Mouse (Mus musculus) liver, embryonic 11.5 days (tissue): ENCODE results near the gene Slc36a3. TPM values are rescaled to one million over a fixed set of nuclear protein-coding genes. Genes with fewer than 3 reads are reported as not detected.
A peak's percentile ranks its signal among the peaks of the same experiment; 100 is the strongest.
"Not testable (repeated sequence)": the region's sequence is repeated elsewhere in the genome, so short reads cannot be mapped to it uniquely, and the experiment has no call there.

Source experiments
- ATAC-seq: fragments of 200-750 bp; cut with Nextera tagmentation; replicated peaks from 2 replicates; pipeline ENCODE4 v1.8.0; 2017; ENCODE audit warnings: moderate number of reproducible peaks, mild to moderate bottlenecking, moderate TSS enrichment, moderate library complexity; ENCODE audit not compliant: low FRiP score
- DNase-seq: peaks from one replicate; pipeline ENCODE4 v3.0.0-alpha.2; 2017; ENCODE audit warnings: low spot score
- H3K27ac ChIP-seq: fragments of 300-500 bp; sonication (generic); 2 replicates; pipeline ENCODE4 v1.5.1; 2014; ENCODE audit warnings: mild to moderate bottlenecking, low read depth, low read length, control low read depth
- H3K27me3 ChIP-seq: fragments of 300-500 bp; sonication (generic); replicated peaks from 2 replicates; pipeline ENCODE4 v1.6.1; 2014; ENCODE audit warnings: low read length, mixed read lengths; ENCODE audit not compliant: control insufficient read depth, insufficient read depth
- H3K36me3 ChIP-seq: fragments of 300-500 bp; sonication (generic); 2 replicates; pipeline ENCODE4 v1.6.1; 2014; ENCODE audit warnings: mild to moderate bottlenecking, low read length, moderate library complexity, mixed read lengths; ENCODE audit not compliant: control insufficient read depth, insufficient read depth
- H3K4me1 ChIP-seq: fragments of 300-500 bp; sonication (generic); replicated peaks from 2 replicates; pipeline ENCODE4 v1.6.1; 2014; ENCODE audit warnings: low read length, mixed read lengths; ENCODE audit not compliant: control insufficient read depth, insufficient read depth
- H3K4me2 ChIP-seq: fragments of 300-500 bp; sonication (generic); 2 replicates; pipeline ENCODE4 v1.6.1; 2014; ENCODE audit warnings: mild to moderate bottlenecking, control low read depth, moderate library complexity
- H3K4me3 ChIP-seq: fragments of 300-500 bp; sonication (generic); 2 replicates; pipeline ENCODE4 v1.5.1; 2014; ENCODE audit warnings: low read depth, low read length, control low read depth
- H3K9ac ChIP-seq: fragments of 300-500 bp; sonication (generic); 2 replicates; pipeline ENCODE4 v1.6.1; 2014; ENCODE audit warnings: low read depth, low read length, control low read depth
- H3K9me3 ChIP-seq: fragments of 300-500 bp; sonication (generic); 2 replicates; pipeline ENCODE4 v1.6.1; 2016; ENCODE audit warnings: low read length, inconsistent platforms, mixed read lengths; ENCODE audit not compliant: control insufficient read depth
- WGBS: fragments of 180-500 bp; shearing (Covaris S2); extraction: QIAGEN DNeasy Blood & Tissue Kit; methylation state at CpG from one replicate; pipeline ENCODE4 v1.1.7; 2014; 5-methylcytosine and 5-hydroxymethylcytosine counted together
- polyA plus RNA-seq: library from polyadenylated mRNA; unstranded; fragments of >200 nt; fragmentation: Nextera tagmentation; extraction: Ambion mirVana; gene quantifications from 2 replicates; pipeline ENCODE4 v1.2.1, GENCODE M21; 2014

The Slc36a3 gene
- polyA plus RNA-seq, 1 experiment from 2014 or later = not detected

GRCm38 (mm10) chr11:55097463-55098188, 53.9 kb downstream of the Slc36a3 start, which contains the start of gene Gm2a:
Gene Gm2a, plus strand, starts transcription at chr11:55098115.
- Histone ChIP-seq H3K9ac (peak within 1 kb of the TSS; percentile 47), H3K36me3 (no peaks in the 10 kb centered on the region), H3K27ac (peak within 1 kb of the TSS; percentile 28; the same call in 1 of the 2 replicates), H3K4me1 (peaks cover 12% of the 10 kb centered on the region), H3K27me3 (no peaks in the 10 kb centered on the region), H3K4me2 (peak within 1 kb of the TSS; percentile 84), H3K9me3 (no peaks in the 10 kb centered on the region), H3K4me3 (peak within 1 kb of the TSS; percentile 55)
- ATAC-seq (peak; percentile 98), DNase-seq (peak; percentile 98)
- WGBS = 2% methylated on average over 45 of the region's 45 CpGs

DNA sequence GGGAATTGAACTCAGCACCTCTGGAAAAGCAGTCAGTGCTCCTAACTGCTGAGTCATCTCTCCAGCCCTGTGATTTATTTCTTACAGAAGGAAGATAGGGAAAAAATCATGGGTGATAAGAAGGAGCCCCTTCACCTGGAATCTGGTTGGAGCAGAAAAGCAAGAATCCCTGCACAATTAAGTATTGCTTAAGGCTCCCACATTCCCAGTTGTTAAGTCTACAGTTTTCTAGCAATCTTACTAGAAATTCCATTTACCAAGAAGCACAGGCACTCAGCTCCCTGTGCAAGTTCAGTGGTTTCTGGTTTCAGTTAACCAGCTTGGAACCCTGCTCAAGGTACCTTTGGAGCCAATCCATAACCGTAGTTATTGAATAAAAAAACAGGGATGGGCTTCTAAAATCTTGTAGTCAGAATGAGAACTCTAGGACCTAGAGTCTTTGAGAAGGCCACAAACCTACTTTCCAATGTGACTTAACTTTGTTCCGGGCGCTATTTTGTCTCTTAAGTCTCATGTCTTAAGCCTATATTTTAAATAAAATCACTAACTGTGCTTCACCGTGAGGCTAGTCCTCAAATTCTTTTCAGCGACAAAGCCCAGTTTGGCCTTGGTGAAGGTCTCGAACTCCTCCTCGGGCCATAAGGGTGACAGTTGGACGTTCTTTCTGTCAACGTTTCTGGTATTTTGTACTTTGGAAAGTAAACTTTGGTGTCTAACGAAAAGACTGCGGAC, 54.6 kb downstream of the Slc36a3 start:
- no peaks in the 10 kb centered on the region for H3K27me3 ChIP-seq
- H3K4me3 ChIP-seq = peak overlapping the region; percentile 55
- peak overlapping the region; percentile 28; the same call in 1 of the 2 replicates for H3K27ac ChIP-seq
- H3K36me3 ChIP-seq = no peaks in the 10 kb centered on the region
- DNase-seq (no peak), ATAC-seq (no peak; the same call in 1 of the 2 replicates)
- 28% methylated on average over 11 of the region's 11 CpGs for WGBS
- H3K9me3 ChIP-seq = no peaks in the 10 kb centered on the region
- H3K4me2 ChIP-seq = peak overlapping the region; percentile 84
- H3K9ac ChIP-seq = peak overlapping the region; percentile 35; the same call in 1 of the 2 replicates
- peaks cover 12% of the 10 kb centered on the region for H3K4me1 ChIP-seq

- not testable (repeated sequence) for DNase-seq, H3K4me3 ChIP-seq, H3K27me3 ChIP-seq, H3K36me3 ChIP-seq, H3K9me3 ChIP-seq, ATAC-seq, H3K4me2 ChIP-seq, H3K27ac ChIP-seq, H3K9ac ChIP-seq
- peaks cover 12% of the 10 kb centered on the region for H3K4me1 ChIP-seq
- 69% methylated on average over 4 of the region's 4 CpGs for WGBS
These were observed 55.2 kb downstream of the Slc36a3 start for GRCm38 (mm10) chr11:55096296-55096695.

- Histone ChIP-seq H3K9me3 (no peaks in the 10 kb centered on the region), H3K36me3 (no peaks in the 10 kb centered on the region), H3K27ac (no peak overlapping the region), H3K4me3 (no peak overlapping the region), H3K4me2 (no peak overlapping the region), H3K9ac (no peak overlapping the region), H3K27me3 (no peaks in the 10 kb centered on the region), H3K4me1 (peaks cover 10% of the 10 kb centered on the region)
- DNase-seq = no peak
- no peak for ATAC-seq
- WGBS = 76% methylated on average over 7 of the region's 7 CpGs
These were observed 58.4 kb downstream of the Slc36a3 start for GRCm38 (mm10) chr11:55093096-55093495.

DNA sequence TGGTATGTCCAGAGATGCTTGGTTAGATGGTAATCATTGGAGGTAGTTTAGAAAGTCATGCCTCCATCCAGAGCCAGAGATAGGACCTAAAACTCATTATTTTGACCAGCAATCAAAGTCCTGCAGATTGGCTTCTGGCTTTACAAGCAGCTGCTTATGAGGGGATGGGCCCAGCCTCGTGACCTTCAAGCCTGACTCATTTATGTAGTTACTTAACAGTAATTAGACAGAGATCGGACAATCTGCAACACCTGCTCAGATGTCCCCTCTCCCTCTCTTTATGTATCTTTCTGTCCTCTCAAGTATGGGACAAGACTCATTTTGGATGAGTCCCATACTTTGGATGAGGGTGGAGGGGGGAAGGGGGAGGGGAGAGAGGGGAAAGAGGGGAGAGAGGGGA, 61.6 kb downstream of the Slc36a3 start:
- Histone ChIP-seq H3K4me2 (no peak overlapping the region), H3K27ac (no peak overlapping the region)
- WGBS = 61% methylated on average over 2 of the region's 2 CpGs

DNA sequence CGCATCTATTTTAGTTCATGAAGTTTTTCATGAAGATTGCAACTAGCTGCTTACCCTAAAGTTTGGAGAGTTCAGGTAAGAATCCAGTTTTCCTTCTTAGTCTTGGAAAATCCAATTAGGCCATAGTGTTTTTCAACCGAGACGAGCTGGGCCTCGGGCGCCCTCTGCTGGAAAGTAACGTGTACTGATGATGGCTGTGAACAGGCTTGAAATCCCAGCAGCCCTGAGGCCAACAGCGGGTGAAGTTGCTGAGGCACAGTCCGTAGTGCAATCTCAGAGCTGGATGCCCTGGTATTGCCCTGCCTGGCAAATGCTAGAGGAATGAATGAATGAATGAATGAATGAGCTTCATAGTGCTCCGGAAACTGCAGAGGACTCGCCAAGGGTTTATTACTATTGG, 64.5 kb downstream of the Slc36a3 start:
- no peak overlapping the region for H3K4me2 ChIP-seq
- peak; percentile 71 for DNase-seq
- ATAC-seq = no peak

More for the DNA sequence above, 61.6 kb downstream of the Slc36a3 start:
- Histone ChIP-seq H3K9ac (no peak overlapping the region), H3K36me3 (no peaks in the 10 kb centered on the region), H3K4me1 (no peaks in the 10 kb centered on the region), H3K27me3 (no peaks in the 10 kb centered on the region), H3K4me3 (no peak overlapping the region), H3K9me3 (no peaks in the 10 kb centered on the region)
- no peak for ATAC-seq
- DNase-seq = no peak

GRCm38 (mm10) chr11:55085396-55085795, 66.1 kb downstream of the Slc36a3 start:
- Histone ChIP-seq H3K9ac (no peak overlapping the region), H3K4me1 (no peaks in the 10 kb centered on the region), H3K4me3 (no peak overlapping the region), H3K4me2 (no peak overlapping the region), H3K36me3 (no peaks in the 10 kb centered on the region), H3K27ac (no peak overlapping the region), H3K27me3 (no peaks in the 10 kb centered on the region), H3K9me3 (no peaks in the 10 kb centered on the region)
- DNase-seq (no peak), ATAC-seq (no peak)
- WGBS = 49% methylated on average over 5 of the region's 5 CpGs

More for the DNA sequence above, 64.5 kb downstream of the Slc36a3 start:
- Histone ChIP-seq H3K36me3 (no peaks in the 10 kb centered on the region), H3K27me3 (no peaks in the 10 kb centered on the region), H3K4me3 (no peak overlapping the region), H3K9me3 (no peaks in the 10 kb centered on the region), H3K9ac (no peak overlapping the region), H3K27ac (no peak overlapping the region), H3K4me1 (no peaks in the 10 kb centered on the region)
- 9% methylated on average over 10 of the region's 10 CpGs for WGBS

GRCm38 (mm10) chr11:55084629-55085028, 66.9 kb downstream of the Slc36a3 start:
- no peak overlapping the region for H3K27ac ChIP-seq

More at GRCm38 (mm10) chr11:55084629-55085028, 66.9 kb downstream of the Slc36a3 start:
- 72% methylated on average over 4 of the region's 4 CpGs for WGBS
- no peaks in the 10 kb centered on the region; the same call in 1 of the 2 replicates for H3K9me3 ChIP-seq
- H3K9ac ChIP-seq = no peak overlapping the region
- H3K27me3 ChIP-seq = no peaks in the 10 kb centered on the region
- ATAC-seq = no peak
- H3K36me3 ChIP-seq = no peaks in the 10 kb centered on the region
- no peaks in the 10 kb centered on the region for H3K4me1 ChIP-seq
- no peak overlapping the region for H3K4me3 ChIP-seq
- H3K4me2 ChIP-seq = no peak overlapping the region
- DNase-seq = no peak
